Mouse (Mus musculus) ovary, adult 18-20 months (tissue): ENCODE data around the gene Efr3b.

ENCODE experiments used
- DNase-seq: peaks from one replicate; pipeline ENCODE4 v3.0.0; 2022; ENCODE audit warnings: low spot score, mixed read lengths

Efr3b gene

GRCm38 (mm10) chr12:4037511-4037910 is 1.2 kb downstream of the Efr3b start:
- no peak for DNase-seq

GRCm38 (mm10) chr12:4036157-4036556 is 2.6 kb downstream of the Efr3b start:
- DNase-seq, result no peak

GRCm38 (mm10) chr12:4029064-4029463 is 9.7 kb downstream of the Efr3b start:
- no peak for DNase-seq

- DNase-seq, result peak; percentile 26
Observed at GRCm38 (mm10) chr12:4028516-4028915, 10.2 kb downstream of the Efr3b start.

GRCm38 (mm10) chr12:4024356-4024755 is 14.4 kb downstream of the Efr3b start:
- no peak for DNase-seq

- DNase-seq, result no peak
Observed at GRCm38 (mm10) chr12:4023501-4023900, 15.2 kb downstream of the Efr3b start.

- DNase-seq, result no peak
Observed at GRCm38 (mm10) chr12:4022845-4023244, 15.9 kb downstream of the Efr3b start.

GRCm38 (mm10) chr12:4020505-4020904 is 18.2 kb downstream of the Efr3b start:
- DNase-seq, result no peak

GRCm38 (mm10) chr12:4016321-4016720 is 22.4 kb downstream of the Efr3b start:
- DNase-seq, result no peak

GRCm38 (mm10) chr12:4015741-4016140 is 23.0 kb downstream of the Efr3b start:
- DNase-seq, result no peak

GRCm38 (mm10) chr12:4015255-4015654 is 23.5 kb downstream of the Efr3b start:
- no peak for DNase-seq

- DNase-seq, result no peak
Observed at GRCm38 (mm10) chr12:4011715-4012114, 27.0 kb downstream of the Efr3b start.

GRCm38 (mm10) chr12:4011301-4011700 is 27.4 kb downstream of the Efr3b start:
- no peak for DNase-seq

- DNase-seq, result no peak
Observed at GRCm38 (mm10) chr12:4008731-4009130, 30.0 kb downstream of the Efr3b start.

GRCm38 (mm10) chr12:4007766-4008165 is 30.9 kb downstream of the Efr3b start:
- DNase-seq, result no peak

GRCm38 (mm10) chr12:4007181-4007580 is 31.5 kb downstream of the Efr3b start:
- DNase-seq, result no peak

- DNase-seq, result no peak
Observed at GRCm38 (mm10) chr12:4006079-4006478, 32.6 kb downstream of the Efr3b start.

- no peak for DNase-seq
Observed at GRCm38 (mm10) chr12:4004648-4005047, 34.1 kb downstream of the Efr3b start.

GRCm38 (mm10) chr12:4000406-4000805 is 38.3 kb downstream of the Efr3b start:
- no peak for DNase-seq

- DNase-seq, result no peak
Observed at GRCm38 (mm10) chr12:3996749-3997148, 42.0 kb downstream of the Efr3b start.

- DNase-seq, result no peak
Observed at GRCm38 (mm10) chr12:3991047-3991446, 47.7 kb downstream of the Efr3b start.

- no peak for DNase-seq
Observed at GRCm38 (mm10) chr12:3989943-3990342, 48.8 kb downstream of the Efr3b start.

GRCm38 (mm10) chr12:3984446-3984845 is 54.3 kb downstream of the Efr3b start:
- no peak for DNase-seq

- no peak for DNase-seq
Observed at GRCm38 (mm10) chr12:3983736-3984135, 55.0 kb downstream of the Efr3b start.

GRCm38 (mm10) chr12:3982257-3982656 is 56.5 kb downstream of the Efr3b start:
- DNase-seq, result no peak
